Mouse (Mus musculus): ENCODE data around the gene Cdh13.

DNA sequence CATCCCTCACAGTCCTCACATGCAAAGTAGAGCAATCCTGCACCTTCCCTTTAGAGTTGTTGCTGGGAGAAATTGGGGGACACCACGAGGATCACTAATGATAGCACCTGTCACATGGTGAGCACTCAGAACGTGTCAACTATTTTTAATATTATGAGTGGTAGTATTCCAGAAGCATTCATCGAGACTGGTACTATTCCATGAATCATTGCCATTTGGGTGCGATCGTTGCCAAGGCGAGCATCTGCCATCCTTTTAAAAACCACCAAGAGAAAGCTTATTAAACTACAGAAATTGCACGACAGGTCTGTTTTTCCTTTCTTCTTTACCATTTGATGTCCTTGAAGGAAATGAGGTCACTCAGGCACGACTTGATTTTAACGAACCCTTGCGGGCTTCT lies 328.0 kb downstream of the Cdh13 start:
- no peak for TF ChIP-seq CTCF (IDR thresholded peaks at IDR 0.05; ENCODE audit: low read depth)
- TF ChIP-seq EP300 (optimal IDR thresholded peaks at IDR 0.05): no peak

Measured in stomach, postnatal 0 days (tissue).